8 mouse cellular contexts compared by ENCODE assay signal in genomic region chr14:52020486-52021137, GRCm38 (mm10). TPM values are rescaled to one million over a fixed set of nuclear protein-coding genes. Genes with fewer than 3 reads are reported as not detected.
A peak's percentile ranks its signal among the peaks of the same experiment; 100 is the strongest.
DNase-seq lines count a peak whose midpoint lies in the region; ATAC-seq lines count a peak whose summit lies in the region.

TSS of gene Zfp219 (minus strand) at chr14:52020733.

- 7% methylated on average over 15 of the region's 15 CpGs for WGBS in intestine, embryonic 15.5 days

- H3K27ac ChIP-seq in intestine, embryonic 15.5 days = peak within 1 kb of the TSS; percentile 98

- no peaks in the 10 kb centered on the region for H3K27me3 ChIP-seq in intestine, embryonic 15.5 days (replicated peaks)

- intact Hi-C loops in left cerebral cortex, postnatal 25 days (cut with DNase I) = loop anchor here (2.0 to 5.0 kb wide), 3 partner anchors 84 to 138 kb away; partner anchors contain the start of genes Hnrnpc and Mettl17

- H3K9me3 ChIP-seq in intestine, embryonic 15.5 days = no peaks in the 10 kb centered on the region

- peak; percentile 58 to 74 for DNase-seq in urinary bladder, adult 18-20 months (ENCODE audit: low spot score in 2 of 2)
- DNase-seq in urinary bladder, postnatal 10 days (ENCODE audit: low spot score) = no peak
- peak; percentile 54 for DNase-seq in embryo, embryonic 11.5 days (ENCODE audit: low read depth, low spot score)
- DNase-seq in gastrocnemius, postnatal 4 days (ENCODE audit: low spot score in 2 of 2) = peak in 1 of 2 experiments; percentile 65
- peak; percentile 71 to 78 for DNase-seq in left cerebral cortex, postnatal 25 days (ENCODE audit: low spot score in 2 of 2)
- peak; percentile 37 to 51 for DNase-seq in spleen, adult 18-20 months

- H3K36me3 ChIP-seq in intestine, embryonic 15.5 days = no peaks in the 10 kb centered on the region

- H3K4me1 ChIP-seq in intestine, embryonic 15.5 days (replicated peaks) = peaks cover 37% of the 10 kb centered on the region

- peak within 1 kb of the TSS; percentile 83 for H3K9ac ChIP-seq in intestine, embryonic 15.5 days

- H3K4me3 ChIP-seq in intestine, embryonic 15.5 days (replicated peaks) = peak within 1 kb of the TSS; percentile 59

- peak within 1 kb of the TSS; percentile 60 for H3K4me2 ChIP-seq in intestine, embryonic 15.5 days (replicated peaks)

- ATAC-seq in intestine, embryonic 15.5 days = peak; percentile 69
- ATAC-seq in megakaryocyte-erythroid progenitor cell, adult 5-6 weeks (replicated peaks; ENCODE audit: low FRiP score, low TSS enrichment, poor library complexity, severe bottlenecking) = peak; percentile 57

RNA-seq across cellular contexts. Expression of gene Zfp219, which starts in this region (rescaled TPM):
- total RNA-seq in gastrocnemius, postnatal 4 days (2021) = 10 to 100 TPM; 28.3 to 29.7 TPM
- 29.7 and 29.8 TPM in 2 replicates for polyA plus RNA-seq in intestine, embryonic 15.5 days (2015; fragmentation: Nextera tagmentation; extraction: Ambion mirVana)
- total RNA-seq in left cerebral cortex, postnatal 25 days (2021) = 10 to 100 TPM; 32.0 to 36.3 TPM
- 8.6 and 15.1 TPM in 2 replicates for total RNA-seq in megakaryocyte-erythroid progenitor cell, adult 5-6 weeks (2014; fragmentation: Nextera tagmentation)
- total RNA-seq in megakaryocyte-erythroid progenitor cell, adult 5-6 weeks (2017) = 4.8 and 30.1 TPM in 2 replicates
